Mouse (Mus musculus) thymus, postnatal 0 days (tissue): ENCODE measurements around the gene Ntf3. TPM values are rescaled to one million over a fixed set of nuclear protein-coding genes. Genes with fewer than 3 reads are reported as not detected.

Source experiments
- DNase-seq: peaks from one replicate; pipeline ENCODE4 v3.0.0-alpha.2; 2015; ENCODE audit warnings: low spot score
- polyA plus RNA-seq: library from polyadenylated mRNA; unstranded; fragments of >200 nt; fragmentation: Nextera tagmentation; extraction: Ambion mirVana; gene quantifications from 2 replicates; pipeline ENCODE4 v1.2.1, GENCODE M21; 2015

The Ntf3 gene
- polyA plus RNA-seq, 1 experiment from 2014 or later: 0.20 TPM

DNA sequence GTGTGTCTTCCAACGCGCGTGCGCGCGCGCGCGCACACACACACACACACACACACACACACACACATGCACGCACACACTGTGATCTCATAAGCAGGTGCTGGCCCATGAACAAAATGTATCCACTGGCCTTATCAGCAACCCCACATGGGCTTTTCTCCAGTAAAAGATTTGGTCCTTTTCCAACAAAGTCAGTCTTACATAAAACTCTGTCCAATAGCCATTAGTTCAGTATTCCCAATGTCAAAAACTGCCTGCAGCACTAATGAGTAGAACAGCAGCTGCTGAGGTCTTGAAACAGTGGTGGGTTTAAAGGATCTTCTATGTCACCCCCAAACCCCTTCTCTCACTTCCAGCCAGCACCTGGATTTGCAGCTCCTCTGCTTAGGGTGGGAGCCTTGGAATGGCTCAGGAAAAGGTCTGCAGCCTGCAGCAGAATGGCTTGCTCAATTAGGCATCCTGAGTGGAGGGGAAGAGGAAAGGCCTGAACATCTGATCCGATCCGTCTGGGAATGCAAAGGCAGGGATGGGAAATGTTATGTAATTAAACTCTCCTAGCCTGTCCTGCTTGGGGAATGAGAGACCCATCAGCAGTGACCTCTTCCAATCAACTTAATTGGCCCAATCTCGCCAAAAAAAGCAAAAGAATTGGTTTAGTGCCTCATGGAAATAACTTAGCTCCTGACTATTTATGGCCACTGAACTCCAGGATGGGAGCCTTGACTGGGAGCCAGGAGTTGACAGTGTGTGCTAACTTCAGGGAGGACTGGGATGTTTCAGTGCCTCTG lies 7.2 kb downstream of the Ntf3 start:
- no peak for DNase-seq

DNA sequence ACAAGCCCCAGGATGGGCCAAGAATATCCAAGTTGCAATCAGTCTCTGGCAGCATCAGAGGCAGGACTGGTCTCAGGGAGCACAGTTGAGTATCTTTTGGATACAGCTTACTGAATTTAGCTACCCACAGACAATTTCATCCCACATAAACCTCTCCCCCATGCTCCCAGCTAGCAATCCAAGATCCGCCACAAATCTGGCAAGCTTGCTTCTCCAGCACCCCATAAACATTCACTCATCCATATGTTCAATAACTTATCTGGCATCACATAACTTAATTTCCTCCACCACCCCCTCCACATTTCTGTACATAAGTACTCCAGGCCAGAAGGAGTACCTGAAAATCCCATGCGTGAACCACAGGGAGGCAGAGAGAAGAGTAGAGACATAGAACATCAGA lies 10.8 kb downstream of the Ntf3 start:
- no peak for DNase-seq

DNA sequence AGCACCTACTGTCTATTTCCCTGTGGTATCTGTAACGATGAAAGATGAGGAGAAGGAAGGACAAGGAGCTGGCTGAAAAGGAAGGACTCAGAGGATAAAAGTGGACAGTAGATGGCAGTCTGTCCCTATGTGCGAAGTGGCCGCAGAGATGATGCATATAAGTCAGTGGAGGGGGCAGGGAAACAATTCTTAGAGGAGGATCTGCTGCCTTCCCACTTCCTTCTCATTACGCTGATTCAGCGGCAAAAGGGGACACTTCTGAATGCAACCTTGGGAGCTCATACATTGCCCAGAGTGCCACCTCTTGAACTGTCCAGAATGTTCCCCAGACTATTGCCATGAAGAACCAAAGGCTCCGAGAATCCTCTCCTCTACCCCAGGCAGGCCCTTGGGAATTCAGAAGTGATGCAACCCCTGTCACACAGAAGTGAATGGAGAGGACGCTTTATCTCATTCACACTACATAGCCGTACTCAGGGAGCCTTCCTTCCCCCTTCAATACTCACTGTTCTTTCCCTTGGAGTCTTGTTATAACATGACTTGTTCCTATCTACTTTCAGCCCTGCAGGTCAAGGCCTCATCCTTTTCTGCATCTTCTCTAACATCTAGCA lies 12.2 kb downstream of the Ntf3 start:
- DNase-seq: no peak

DNA sequence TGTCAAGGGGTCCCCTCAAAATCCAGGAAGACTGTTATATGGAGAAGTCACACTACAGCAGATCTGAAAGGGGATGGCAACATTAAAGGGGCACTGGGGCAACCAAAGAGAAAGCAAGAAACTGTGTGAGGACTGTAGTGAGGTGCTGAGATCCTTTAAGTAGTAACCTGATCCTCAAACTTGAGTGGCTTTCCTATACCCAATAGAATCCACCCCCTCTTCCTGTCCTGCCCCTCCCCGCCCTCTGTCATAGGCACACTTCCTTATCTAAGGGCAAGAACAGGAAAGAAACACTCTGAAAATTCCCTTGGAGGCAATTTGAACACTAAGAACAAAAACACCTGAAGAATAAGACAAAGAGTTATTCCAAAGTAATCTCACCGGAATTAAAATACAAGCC lies 13.6 kb downstream of the Ntf3 start:
- DNase-seq: no peak

DNA sequence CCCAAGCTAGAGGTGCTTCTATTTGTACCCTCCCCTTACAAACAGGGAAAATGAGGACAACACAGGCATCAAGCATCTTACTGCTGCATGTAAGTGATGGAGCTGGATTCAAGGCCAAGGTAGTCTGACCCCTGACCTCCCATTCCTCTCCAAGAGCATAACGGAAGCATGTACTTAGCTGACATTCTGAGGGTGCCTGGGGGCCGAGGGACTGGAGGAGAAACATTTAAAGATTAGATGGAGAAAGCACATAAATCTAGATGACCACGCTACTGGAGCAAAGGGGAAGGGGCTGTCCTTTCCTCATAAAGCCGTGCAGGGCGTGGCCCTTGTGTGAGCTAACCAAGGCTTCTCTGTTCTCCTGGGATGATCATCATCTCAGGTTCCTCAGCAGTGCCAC lies 23.1 kb downstream of the Ntf3 start:
- DNase-seq: no peak

DNA sequence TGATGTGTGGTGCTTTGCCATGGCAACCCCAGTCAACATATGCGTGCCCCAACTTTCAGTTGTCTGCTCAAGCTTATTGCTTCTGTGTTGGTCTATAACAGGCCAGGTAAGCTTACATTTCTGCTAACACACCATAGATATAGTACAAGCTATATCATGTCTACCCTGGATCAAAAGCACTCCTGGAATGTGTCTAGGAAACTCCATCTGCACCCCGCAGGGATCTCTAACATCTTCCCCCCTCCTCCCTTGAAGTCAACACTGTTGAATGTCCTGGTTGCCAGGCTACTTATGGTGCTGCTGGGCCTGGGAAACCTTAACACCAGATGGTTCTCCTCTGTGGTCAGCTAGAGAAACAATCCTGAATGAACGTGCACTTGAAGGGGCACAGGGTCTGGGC lies 24.0 kb downstream of the Ntf3 start:
- no peak for DNase-seq

DNA sequence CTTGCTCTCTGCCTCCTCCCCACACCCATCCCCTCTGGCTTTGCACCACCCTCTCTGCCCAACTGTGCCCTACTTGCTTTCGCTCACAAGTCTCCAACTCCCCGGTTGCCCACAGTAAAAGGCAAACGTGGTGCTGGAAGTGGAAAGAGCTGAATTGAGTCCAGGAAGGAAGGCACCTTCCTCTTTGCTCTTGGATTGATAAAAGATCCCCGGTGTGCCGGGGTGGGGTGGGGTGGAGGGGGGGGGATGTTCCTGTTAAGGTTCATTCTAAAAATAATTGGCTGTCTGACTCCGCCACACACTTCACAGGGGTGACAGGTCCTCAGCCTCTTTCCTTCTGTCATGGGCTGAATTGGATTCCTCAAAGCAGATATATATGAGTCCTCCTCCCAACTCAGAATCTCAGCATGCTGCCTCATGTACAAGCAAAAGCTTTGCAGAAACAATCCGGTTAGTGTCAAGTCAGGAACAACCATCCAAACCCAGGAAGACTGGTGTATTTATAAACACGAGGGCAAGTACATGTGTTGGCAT lies 24.6 kb downstream of the Ntf3 start:
- DNase-seq: no peak

DNA sequence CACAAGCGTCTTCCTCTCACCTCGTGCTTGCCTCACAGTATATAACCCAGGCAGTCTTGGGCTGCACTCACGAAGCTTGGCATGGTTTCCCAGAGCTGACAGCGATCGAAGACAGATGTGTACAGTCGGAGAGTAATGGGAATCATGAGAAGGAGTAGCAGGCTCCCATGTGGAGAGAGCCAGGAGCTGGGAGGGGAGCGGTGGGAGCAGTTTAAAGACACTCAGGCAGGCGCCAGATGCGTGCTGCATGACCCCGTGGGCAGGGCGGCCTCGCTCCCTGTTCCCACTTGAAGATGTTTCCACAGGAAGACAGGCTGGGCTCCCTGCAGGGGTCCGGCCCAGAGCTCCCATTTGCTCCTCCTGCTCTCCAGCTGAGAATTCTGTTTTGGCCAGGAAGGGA lies 25.2 kb downstream of the Ntf3 start:
- DNase-seq: no peak

DNA sequence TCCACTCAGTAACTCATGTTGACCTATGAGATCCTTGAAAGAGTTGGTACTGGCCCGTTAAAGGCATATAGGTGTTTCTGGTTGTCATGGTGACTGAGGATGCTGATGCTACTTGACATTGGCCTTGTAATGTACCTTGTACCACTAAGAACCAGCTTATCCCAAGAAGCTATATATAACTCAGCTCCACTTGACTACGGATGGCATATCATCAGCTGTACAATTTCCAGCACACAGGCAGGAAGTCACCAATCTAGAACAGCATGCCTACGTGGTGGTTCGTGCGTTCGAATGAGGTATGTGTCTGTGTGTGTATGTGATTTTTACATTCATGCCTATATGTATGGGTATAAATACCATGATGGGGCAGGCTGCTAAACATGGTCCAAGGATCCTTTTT lies 25.7 kb downstream of the Ntf3 start:
- no peak for DNase-seq

DNA sequence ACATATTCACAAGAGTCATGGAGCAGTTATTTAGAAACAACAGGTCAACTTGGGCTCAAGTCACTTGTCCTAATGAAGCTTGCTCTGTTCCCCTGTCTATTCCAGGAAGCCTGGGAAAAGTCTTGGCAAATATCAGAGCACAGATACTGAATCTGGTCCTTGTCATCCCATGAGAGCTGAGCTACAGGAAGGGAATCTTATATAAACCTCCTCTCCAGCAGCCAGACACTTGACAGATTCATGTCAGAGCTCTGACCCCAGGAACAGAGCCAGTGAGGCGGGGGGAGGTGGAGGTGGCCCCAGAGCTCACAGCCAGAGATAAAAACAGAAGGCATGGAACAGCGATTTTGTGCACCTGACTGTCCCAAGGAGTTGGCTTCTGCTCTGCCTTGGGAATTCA lies 26.3 kb downstream of the Ntf3 start:
- no peak for DNase-seq

DNA sequence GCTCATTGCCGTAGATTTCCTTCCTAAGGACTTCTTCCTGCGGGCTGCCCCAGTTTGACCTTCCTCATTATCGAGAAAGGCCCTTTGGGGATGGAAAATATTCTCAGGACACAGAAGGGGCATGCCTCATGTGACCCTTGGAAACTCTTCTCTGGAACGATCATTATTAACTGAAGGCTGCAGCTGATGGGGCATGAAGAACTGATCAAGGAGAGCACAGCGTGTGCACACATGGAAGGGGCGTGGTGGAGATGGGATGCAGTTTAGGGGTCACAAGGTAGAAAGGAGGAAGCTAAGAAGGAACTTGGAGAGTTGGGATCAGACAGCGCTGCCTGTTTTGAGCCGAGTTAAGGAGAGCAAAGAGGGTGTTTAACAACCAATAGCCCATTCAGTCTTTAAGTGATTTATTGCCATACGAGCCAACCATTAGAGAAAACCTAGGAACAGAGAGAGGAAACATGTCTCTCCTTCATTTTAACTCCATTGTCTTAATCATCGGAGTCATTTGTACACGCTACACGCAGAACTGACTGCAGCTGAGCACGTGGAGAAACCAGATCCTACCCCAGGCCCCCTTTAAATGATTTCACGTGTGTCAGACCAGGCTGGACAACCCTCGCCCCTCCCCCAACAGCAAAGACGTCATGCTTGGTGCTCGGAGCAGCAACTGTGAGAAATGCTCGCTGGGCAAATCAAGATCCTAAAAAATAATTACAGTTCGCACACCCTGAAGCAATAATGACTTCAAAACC lies 32.4 kb downstream of the Ntf3 start:
- no peak for DNase-seq

DNA sequence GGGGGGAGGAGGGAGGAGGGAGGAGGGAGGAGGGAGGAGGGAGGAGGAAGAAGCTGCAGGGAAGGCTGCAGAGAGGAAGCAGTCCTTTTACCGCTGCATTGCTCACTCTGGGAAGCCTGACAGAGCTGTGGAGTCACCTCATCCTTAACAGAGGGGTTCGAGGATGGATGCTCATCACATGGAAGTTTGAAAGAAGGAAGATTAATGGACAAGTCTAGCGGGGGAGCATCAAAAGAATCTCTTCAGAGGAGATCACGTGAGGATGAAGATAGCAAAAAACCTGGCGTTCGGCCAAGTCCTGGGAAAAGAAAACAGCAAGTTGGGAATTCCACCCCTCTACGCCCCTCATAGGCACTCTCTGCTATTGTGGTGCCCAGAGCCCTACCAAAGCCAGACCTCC lies 38.5 kb downstream of the Ntf3 start:
- no peak for DNase-seq

DNA sequence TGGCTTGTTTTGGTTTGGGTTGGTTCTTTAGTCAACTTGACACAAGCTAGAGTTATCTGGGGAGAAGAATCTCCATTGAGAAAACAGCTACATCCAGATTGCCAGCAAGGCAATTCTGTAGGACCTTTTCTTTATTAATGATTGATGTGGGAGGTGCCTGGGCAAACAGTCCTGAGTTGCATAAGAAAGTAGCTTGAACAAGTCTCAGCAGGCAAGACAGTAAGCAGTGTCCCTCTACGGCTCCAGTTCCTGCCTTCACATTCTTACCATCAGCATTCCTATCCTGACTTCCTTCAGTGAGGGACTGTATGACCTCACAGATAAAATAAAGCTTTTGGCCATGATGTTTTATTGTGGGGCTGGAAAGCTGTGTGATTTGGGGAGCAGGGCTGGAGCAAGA lies 48.5 kb downstream of the Ntf3 start:
- DNase-seq: no peak

DNA sequence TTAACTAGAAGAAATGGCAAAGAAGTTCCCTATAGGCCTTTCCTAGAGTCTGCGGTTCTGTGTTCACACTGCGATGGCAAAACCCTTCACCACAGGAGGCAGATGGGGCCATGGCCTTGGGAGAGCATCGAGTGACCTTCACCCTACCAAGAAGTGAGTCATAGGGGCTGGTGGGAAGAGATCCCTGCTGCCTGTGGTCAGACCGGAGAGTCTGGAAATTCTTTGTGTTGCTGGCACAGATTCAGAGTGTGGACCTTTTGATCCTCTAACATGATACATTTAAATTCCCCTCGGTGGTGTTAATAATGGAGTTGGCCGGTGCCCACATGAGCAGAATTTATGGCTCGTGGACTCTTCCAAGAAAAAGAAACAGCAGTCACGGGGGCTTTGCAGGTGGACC lies 49.5 kb downstream of the Ntf3 start:
- DNase-seq: no peak

DNA sequence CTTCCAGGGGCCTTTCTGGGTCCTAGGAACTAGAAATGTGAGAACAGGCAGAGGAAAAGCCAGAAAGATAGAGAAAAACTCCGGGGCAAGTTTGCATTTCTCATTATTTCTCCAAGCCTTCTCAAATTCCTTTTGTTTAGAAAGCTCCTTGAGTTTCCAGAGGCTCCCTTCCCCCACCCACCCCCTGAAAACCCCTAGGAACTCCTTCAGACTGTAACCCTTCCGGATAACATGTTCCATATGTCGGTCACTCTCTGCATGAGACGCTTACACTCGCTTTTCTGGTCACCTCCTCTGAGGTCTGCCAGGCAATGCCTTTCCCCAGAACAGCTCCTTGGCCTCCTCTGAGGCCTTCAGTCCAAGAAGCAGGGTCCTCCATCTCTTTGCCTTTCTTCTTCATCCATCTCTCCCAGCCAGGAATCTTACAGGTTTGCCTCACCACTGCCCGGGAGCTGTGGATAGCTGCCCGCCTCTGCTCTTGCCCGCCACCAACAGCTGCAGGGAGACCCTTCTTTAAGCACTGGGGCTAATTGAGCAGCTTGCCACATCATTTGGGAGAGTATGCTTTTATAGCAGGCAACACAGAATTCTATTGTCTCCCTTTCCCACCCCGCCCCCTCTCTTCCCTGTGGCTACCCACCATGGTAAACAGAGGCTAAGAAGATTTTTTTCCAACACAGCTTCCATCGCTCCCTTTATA lies 51.6 kb downstream of the Ntf3 start:
- DNase-seq: no peak

DNA sequence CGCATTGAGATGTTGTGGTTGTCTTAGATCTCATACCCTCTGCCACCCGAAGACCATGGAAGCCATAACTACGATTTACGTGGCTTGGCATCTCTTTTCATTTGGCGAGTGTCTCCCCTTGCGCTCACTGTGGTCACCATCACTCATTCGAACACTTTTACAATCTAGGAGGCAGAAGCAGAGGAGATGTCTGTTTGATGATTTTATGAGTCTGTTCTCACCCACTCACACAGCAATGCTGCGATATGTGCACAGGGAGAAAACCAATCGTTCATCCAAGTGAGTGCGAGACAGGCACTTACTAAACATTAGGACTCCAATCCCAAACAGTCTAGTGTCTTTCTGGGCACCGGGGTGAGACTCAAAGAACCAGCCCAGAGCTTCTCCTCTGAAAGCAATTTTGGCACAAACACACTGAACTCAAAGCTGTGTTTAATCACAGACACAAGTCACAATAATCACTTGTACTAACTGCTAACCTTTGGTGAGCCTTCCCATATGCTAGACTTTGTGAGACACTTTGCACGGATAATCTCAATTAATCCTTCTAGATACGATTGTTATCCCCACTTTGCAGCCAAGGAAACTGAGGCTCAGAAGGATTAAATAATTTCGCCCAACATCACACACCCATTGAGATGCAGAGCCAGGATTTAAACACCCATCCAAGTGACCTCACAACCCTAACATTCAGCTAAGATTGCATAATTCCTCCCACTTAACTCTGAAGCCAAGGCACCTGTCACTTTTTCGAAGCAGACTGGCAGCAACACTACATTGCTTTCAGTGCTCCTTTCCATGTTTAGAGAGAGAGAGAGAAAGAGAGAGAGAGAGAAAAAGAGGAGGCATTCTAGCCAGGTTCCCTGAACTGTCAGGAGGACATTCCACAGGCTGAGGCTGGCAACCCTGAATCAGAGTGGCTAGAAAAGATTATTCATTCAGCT lies 55.5 kb downstream of the Ntf3 start:
- DNase-seq: no peak

DNA sequence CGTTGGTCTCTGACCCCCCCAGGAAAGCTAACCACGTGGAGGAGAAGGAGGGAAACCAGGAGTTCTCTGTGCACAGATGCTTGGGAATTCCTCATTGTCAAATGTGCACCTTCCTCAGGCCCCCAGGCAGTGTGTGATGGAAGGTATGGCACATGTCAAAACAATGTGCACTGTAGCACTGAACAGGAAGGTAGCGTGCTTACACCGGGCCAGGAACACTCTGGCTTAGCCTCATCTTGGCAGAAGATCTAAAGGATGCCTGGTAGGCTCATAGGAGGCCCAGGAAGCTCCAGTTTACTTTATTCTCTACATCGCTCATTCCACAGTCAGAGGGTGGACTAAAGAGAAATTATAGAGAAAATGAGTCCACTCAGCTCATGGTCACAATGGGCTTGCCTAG lies 57.5 kb downstream of the Ntf3 start:
- DNase-seq: no peak

DNA sequence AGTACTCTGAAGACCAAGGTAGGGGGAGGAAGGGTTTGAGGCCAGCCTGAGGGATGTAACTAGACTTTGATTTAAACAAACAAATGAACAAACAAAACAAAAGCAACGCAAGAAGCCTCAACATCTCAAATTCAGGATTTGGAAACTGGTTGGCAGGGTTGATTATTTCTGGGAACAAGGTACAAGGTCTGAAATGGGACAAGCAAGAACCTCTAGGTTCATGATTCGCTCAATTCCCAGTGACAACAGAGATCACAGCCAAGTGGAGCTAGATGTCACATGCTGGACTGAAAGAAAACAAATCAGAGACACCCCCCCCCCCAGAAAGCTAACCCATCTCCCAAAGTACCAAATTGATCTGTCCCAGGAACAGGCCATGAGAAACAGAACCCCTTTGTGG lies 57.9 kb downstream of the Ntf3 start:
- DNase-seq: no peak

DNA sequence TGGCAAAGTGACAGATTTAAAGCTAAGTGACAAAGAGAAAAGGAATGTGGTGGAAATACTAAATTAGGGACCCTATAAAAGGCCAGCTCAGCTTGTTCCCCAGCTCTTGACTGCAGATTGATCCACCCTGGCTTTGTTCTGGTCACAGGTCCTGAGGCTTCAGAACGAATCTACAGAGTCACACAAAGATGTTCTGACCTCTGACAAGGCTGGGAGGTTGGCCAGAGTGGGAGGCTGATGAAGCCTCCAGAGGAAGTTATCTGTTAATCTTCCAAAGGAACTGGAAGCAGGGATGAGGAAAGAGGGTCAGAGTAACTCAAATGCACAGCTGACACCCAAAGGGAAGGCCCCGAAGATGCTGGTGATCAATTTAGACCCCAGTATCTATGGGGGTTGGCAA lies 59.3 kb downstream of the Ntf3 start:
- DNase-seq: no peak

DNA sequence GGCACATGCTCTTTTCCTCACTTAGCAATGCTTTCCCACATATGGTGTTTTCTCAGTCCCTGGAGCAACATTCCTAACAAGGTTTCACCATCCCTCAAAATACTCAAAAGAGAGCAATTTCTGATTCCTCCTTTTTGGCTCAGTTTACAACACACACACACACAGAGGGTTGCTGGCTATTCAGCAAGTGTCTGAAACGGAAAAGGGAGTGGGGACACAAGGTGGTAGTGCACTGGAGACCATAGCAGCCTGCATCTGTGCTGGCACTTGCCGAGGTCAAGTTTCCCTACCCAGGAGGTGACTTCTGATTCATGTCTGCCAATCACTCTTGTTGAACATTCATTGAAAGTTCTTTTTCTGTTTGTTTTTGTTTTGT lies 59.9 kb downstream of the Ntf3 start:
- DNase-seq: no peak
